Comparison of ENCODE assay signal across 39 mouse cellular contexts in genomic region chr9:40073529-40073928, GRCm38 (mm10). TPM values are rescaled to one million over a fixed set of nuclear protein-coding genes. Genes with fewer than 3 reads are reported as not detected.
"Had no signal": no experiment of that assay in that cellular context is flagged by ENCODE, and none has a peak within 500 bp of the region (broad histone marks: within the 10 kb centered on the region; RNA-seq: fewer than 3 reads in every experiment).

Gene Olfr982, plus strand, starts transcription at chr9:40073829.

- H3K4me2 ChIP-seq: embryonic facial prominence, embryonic 12.5 days; embryonic facial prominence, embryonic 13.5 days; embryonic facial prominence, embryonic 15.5 days; forebrain, embryonic 12.5 days; forebrain, embryonic 13.5 days; forebrain, embryonic 15.5 days had no signal

- H3K27ac ChIP-seq: embryonic facial prominence, embryonic 10.5 days; embryonic facial prominence, embryonic 12.5 days; embryonic facial prominence, embryonic 13.5 days; embryonic facial prominence, embryonic 15.5 days; forebrain, embryonic 10.5 days; forebrain, embryonic 12.5 days; forebrain, embryonic 13.5 days; forebrain, embryonic 15.5 days; gastrocnemius, adult 2 months; heart, adult 2 months had no signal

- H3K36me3 ChIP-seq: embryonic facial prominence, embryonic 10.5 days; embryonic facial prominence, embryonic 12.5 days; embryonic facial prominence, embryonic 13.5 days; embryonic facial prominence, embryonic 15.5 days; forebrain, embryonic 10.5 days; forebrain, embryonic 12.5 days; forebrain, embryonic 15.5 days had no signal

- H3K27me3 ChIP-seq: embryonic facial prominence, embryonic 12.5 days; embryonic facial prominence, embryonic 13.5 days; embryonic facial prominence, embryonic 15.5 days; forebrain, embryonic 12.5 days; forebrain, embryonic 13.5 days; forebrain, embryonic 15.5 days had no signal

- H3K4me3 ChIP-seq: embryonic facial prominence, embryonic 10.5 days; embryonic facial prominence, embryonic 12.5 days; embryonic facial prominence, embryonic 13.5 days; embryonic facial prominence, embryonic 15.5 days; erythroblast, embryonic 14.5 days; forebrain, embryonic 10.5 days; forebrain, embryonic 12.5 days; forebrain, embryonic 13.5 days; forebrain, embryonic 15.5 days; gastrocnemius, adult 2 months; heart, adult 2 months had no signal

- H3K4me1 ChIP-seq: embryonic facial prominence, embryonic 10.5 days; embryonic facial prominence, embryonic 12.5 days; embryonic facial prominence, embryonic 13.5 days; embryonic facial prominence, embryonic 15.5 days; forebrain, embryonic 10.5 days; forebrain, embryonic 12.5 days; forebrain, embryonic 13.5 days; forebrain, embryonic 15.5 days had no signal

- ATAC-seq: forebrain, embryonic 13.5 days; forebrain, embryonic 14.5 days; forebrain, embryonic 15.5 days; forebrain, embryonic 16.5 days; forebrain, postnatal 0 days had no signal

- DNase-seq: cerebellum, adult 9-10 months; cerebellum, adult 9-11 months; cerebellum, postnatal 10 days; cerebellum, postnatal 14 days; cerebellum, postnatal 25 days; cerebellum, postnatal 36 days; embryo, embryonic 11 days; forebrain, postnatal 0 days; gastrocnemius, adult 2 months; gastrocnemius, postnatal 10 days; gastrocnemius, postnatal 14 days; gastrocnemius, postnatal 25 days; gastrocnemius, postnatal 36 days; heart, adult 11 months; heart, adult 18-20 months; heart, adult 2 months had no signal

- H3K9ac ChIP-seq: embryonic facial prominence, embryonic 12.5 days; embryonic facial prominence, embryonic 13.5 days; embryonic facial prominence, embryonic 15.5 days; forebrain, embryonic 12.5 days; forebrain, embryonic 13.5 days; forebrain, embryonic 15.5 days; forebrain, postnatal 0 days had no signal

- H3K9me3 ChIP-seq: embryonic facial prominence, embryonic 10.5 days; embryonic facial prominence, embryonic 12.5 days; embryonic facial prominence, embryonic 13.5 days; embryonic facial prominence, embryonic 15.5 days; forebrain, embryonic 10.5 days; forebrain, embryonic 12.5 days; forebrain, embryonic 13.5 days; forebrain, embryonic 15.5 days had no signal

RNA-seq across cellular contexts. Expression of gene Olfr982, which starts in this region (rescaled TPM):
- total RNA-seq: common myeloid progenitor, adult 5-6 weeks; forebrain, postnatal 0 days; gastrocnemius, adult 18-20 months; gastrocnemius, adult 2 months; gastrocnemius, adult 8-10 months; gastrocnemius, postnatal 10 days; gastrocnemius, postnatal 14 days; gastrocnemius, postnatal 25 days; gastrocnemius, postnatal 36 days; gastrocnemius, postnatal 4 days; granulocyte monocyte progenitor cell, adult 5-6 weeks; heart, adult 18-20 months; heart, adult 2 months; heart, adult 8-10 months had no signal
- polyA plus RNA-seq: cortical plate, adult 2 months; embryonic facial prominence, embryonic 10.5 days; embryonic facial prominence, embryonic 11.5 days; embryonic facial prominence, embryonic 12.5 days; embryonic facial prominence, embryonic 13.5 days; embryonic facial prominence, embryonic 14.5 days; embryonic facial prominence, embryonic 15.5 days; erythroblast, embryonic 14.5 days; forebrain, embryonic 10.5 days; forebrain, embryonic 11.5 days; forebrain, embryonic 12.5 days; forebrain, embryonic 13.5 days; forebrain, embryonic 14.5 days; forebrain, embryonic 15.5 days; forebrain, embryonic 16.5 days; forebrain, postnatal 0 days; frontal cortex, adult 2 months; gonadal fat pad, adult 2 months; heart, adult 2 months had no signal
